Mouse (Mus musculus) activated CD4-positive, CD25-positive, alpha-beta regulatory T cell (primary cell): ENCODE measurements around the gene Cyct. TPM values are rescaled to one million over a fixed set of nuclear protein-coding genes. Genes with fewer than 3 reads are reported as not detected.

Experiments used
- polyA plus RNA-seq, 2 experiments: library from polyadenylated mRNA; unstranded; fragments of 100-300 nt; shearing (Covaris generic); gene quantifications; one replicate each; pipeline ENCODE4 v1.2.1; 2017

Cyct gene
- polyA plus RNA-seq = not detected

GRCm38 (mm10) chr2:76360226-76360625 is at the start of gene Cyct:
Cyct (minus strand) TSS chr2:76360450.

GRCm38 (mm10) chr2:76406151-76406936 is 46.1 kb upstream of the Cyct start, which contains the start of gene Osbpl6:
Osbpl6 (plus strand) TSS chr2:76406508.

GRCm38 (mm10) chr2:76369821-76370655 is 9.8 kb upstream of the Cyct start, which contains the start of gene Rbm45:
Rbm45 (plus strand) TSS chr2:76369984.

GRCm38 (mm10) chr2:76338215-76339156 is 21.8 kb downstream of the Cyct start, which contains the start of gene Pde11a:
Pde11a (minus strand) TSS chr2:76338774.

Other genes with a start within 250 kb of the Cyct start
- 1 to 10 TPM; 4.1 to 6.6 TPM for gene Pde11a, start 21.7 kb downstream of the Cyct start, polyA plus RNA-seq
- gene Rbm45, start 9.5 kb upstream of the Cyct start, polyA plus RNA-seq = 10 to 100 TPM in 1 of 2 experiments, 1 to 10 TPM in 1; 8.0 to 12.5 TPM
- 10 to 100 TPM in 1 of 2 experiments, under 1 TPM in 1; 0.42 to 11.2 TPM for gene Osbpl6, start 46.1 kb upstream of the Cyct start, polyA plus RNA-seq